Mouse (Mus musculus): ENCODE measurements at regions not wholly inside any gene's neighbourhood (a gene's known extent, or its start where the extent isn't known, plus 50 kb on each side); places are given as distances from the start of the nearest gene placed in this dataset.

DNA sequence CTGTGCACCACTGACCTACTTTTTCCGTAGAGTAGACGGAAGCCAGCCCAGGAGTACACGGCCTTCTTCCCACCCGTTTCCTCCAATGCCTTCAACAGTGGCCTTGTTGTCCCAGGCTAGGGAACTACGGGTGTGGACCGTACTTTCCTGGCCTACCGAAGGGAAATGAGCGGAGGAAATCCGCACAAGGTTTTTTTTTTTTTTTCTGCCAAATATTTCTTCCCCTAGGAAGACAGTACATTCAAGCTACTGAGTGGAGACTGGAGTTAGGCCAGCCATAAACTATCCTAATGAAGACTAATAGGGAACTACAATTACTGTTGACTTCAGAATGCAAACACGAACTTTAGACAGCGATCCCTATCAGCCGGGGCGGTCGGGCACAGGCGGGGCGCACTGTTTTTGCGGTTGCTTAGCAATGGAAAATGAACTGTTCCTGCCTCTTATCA lies 177.3 kb downstream of the Ttc8 start:
- DNase-seq (ENCODE audit: low spot score) = no peak

GRCm38 (mm10) chr12:99099881-99100280 lies 179.5 kb downstream of the Ttc8 start:
- DNase-seq (ENCODE audit: low spot score) = no peak

- no peak for DNase-seq (ENCODE audit: low spot score)
Observed at GRCm38 (mm10) chr12:99108616-99109015, 188.2 kb downstream of the Ttc8 start.

- no peak for DNase-seq (ENCODE audit: low spot score)
Observed at GRCm38 (mm10) chr12:99113781-99114180, 193.4 kb downstream of the Ttc8 start.

DNA sequence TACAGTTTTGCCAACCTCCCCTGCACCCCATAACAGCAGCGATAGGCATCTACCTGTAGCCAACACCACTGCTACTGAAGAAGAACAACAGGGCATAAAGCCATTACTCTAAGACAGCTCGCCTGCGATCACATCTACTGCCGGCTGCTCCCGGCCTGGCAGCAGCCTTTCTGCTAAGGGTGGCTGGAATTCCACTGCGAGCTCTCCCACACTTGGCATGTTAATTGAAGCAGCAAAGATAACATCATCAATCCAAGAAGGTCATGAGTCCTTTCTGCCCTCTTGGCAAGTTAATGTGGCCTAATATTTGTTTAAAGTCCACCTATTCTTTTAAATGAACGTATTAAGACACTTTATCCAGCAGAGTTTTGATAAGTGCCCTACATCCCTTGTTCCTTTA lies 196.1 kb downstream of the Ttc8 start:
- no peak for DNase-seq (ENCODE audit: low spot score)

DNA sequence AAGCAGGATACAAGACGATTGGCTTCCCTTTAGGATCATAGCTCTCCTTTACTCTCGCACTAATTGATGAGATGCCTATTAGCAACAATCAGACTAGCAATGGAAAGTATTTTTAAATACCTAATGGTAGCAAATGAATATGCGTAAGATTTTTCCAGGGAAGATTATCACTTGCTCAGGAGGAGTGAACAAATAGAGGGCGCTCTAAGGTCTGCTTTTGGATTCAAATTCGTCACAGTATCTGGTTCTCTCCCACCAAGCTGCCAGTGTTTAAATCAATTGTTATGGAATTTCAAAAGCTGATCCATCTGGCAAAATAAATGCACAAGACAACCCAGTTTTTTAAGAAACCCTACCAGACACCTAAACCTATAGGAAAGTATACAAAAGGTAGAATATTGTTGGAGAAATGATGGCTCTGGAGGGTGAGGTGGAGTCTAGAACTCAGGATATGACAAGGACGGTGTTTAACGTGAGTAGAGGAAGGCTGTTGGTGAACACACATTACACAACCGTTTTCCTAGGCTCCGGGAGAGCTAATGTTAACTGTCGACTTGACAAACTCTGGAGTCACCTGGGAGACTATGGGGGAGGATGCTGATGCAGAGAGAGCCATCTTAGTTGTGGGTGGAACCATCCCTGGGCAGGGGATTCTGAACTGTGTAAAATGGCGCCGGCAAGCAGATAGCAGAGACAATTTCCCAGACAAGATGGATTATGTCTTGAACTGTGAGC lies 198.2 kb downstream of the Ttc8 start:
- DNase-seq (ENCODE audit: low spot score) = no peak

GRCm38 (mm10) chr12:99119966-99120365 lies 199.6 kb downstream of the Ttc8 start:
- DNase-seq (ENCODE audit: low spot score) = no peak

GRCm38 (mm10) chr12:99123611-99124495 lies 203.5 kb downstream of the Ttc8 start:
- DNase-seq (ENCODE audit: low spot score) = peak; percentile 70

- no peak for DNase-seq (ENCODE audit: low spot score)
Observed at GRCm38 (mm10) chr12:99126129-99126528, 205.8 kb downstream of the Ttc8 start.
